Mouse (Mus musculus): Measurements from ENCODE around the gene Ostm1. TPM values are rescaled to one million over a fixed set of nuclear protein-coding genes. Genes with fewer than 3 reads are reported as not detected.
A peak's percentile ranks its signal among the peaks of the same experiment; 100 is the strongest.

The Ostm1 gene
- total and polyA plus RNA-seq, 2 experiments, result 7.0 to 13.3 TPM

DNA sequence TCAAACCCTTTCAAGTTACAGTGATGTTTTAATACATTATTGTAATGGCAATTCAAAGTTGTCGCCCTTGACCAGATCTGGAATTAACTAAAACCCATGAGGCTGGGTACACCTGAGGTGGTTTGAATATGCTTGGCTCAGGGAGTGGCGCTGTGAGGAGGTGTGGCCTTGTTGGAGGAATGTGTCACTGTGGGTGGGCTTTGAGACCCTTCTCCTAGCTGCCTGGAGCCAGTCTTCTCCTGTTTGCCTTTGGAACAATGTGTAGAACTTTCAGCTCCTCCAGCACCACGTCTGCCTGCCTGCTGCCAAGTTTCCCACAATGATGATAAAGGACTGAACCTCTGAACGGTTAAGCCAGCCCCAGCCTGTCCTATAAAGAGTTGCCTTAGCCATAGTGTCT lies 62.7 kb downstream of the Ostm1 start:
- Histone ChIP-seq H3K4me1 (ENCODE audit: control insufficient read depth, insufficient read depth, low read length) (no peaks in the 10 kb centered on the region), H3K4me3 (ENCODE audit: insufficient read depth, low read depth, low read length) (no peak overlapping the region), H3K27ac (replicated peaks; ENCODE audit: insufficient read depth, low read depth, low read length) (no peak overlapping the region), H3K36me3 (ENCODE audit: control insufficient read depth, insufficient read depth, low read length) (no peaks in the 10 kb centered on the region), H3K9ac (ENCODE audit: low read depth, low read length) (no peak overlapping the region), H3K79me2 (ENCODE audit: control insufficient read depth, insufficient read depth, low read length) (no peaks in the 10 kb centered on the region), H3K27me3 (ENCODE audit: control insufficient read depth, insufficient read depth, low read length) (no peaks in the 10 kb centered on the region)
- TF ChIP-seq POLR2A (IDR thresholded peaks at IDR 0.05; ENCODE audit: extremely low read depth, insufficient read depth, low read length) (no peak), CTCF (IDR thresholded peaks at IDR 0.05; ENCODE audit: low read depth, low read length) (no peak)
- WGBS, result 70% methylated on average over 4 of the region's 4 CpGs
- no peak for DNase-seq (ENCODE audit: extremely low read depth, low read depth, low spot score)

GRCm38 (mm10) chr10:42661916-42662315 lies 78.3 kb downstream of the Ostm1 start:
- H3K4me3 ChIP-seq (ENCODE audit: insufficient read depth, low read depth, low read length), result no peak overlapping the region

GRCm38 (mm10) chr10:42669970-42670369 lies 86.3 kb downstream of the Ostm1 start:
- Histone ChIP-seq H3K4me1 (ENCODE audit: control insufficient read depth, insufficient read depth, low read length) (no peaks in the 10 kb centered on the region), H3K27me3 (ENCODE audit: control insufficient read depth, insufficient read depth, low read length) (no peaks in the 10 kb centered on the region), H3K27ac (replicated peaks; ENCODE audit: insufficient read depth, low read depth, low read length) (no peak overlapping the region), H3K79me2 (ENCODE audit: control insufficient read depth, insufficient read depth, low read length) (no peaks in the 10 kb centered on the region), H3K36me3 (ENCODE audit: control insufficient read depth, insufficient read depth, low read length) (no peaks in the 10 kb centered on the region), H3K9ac (ENCODE audit: low read depth, low read length) (no peak overlapping the region), H3K4me3 (ENCODE audit: insufficient read depth, low read depth, low read length) (no peak overlapping the region)
- no peak for DNase-seq (ENCODE audit: extremely low read depth, low read depth, low spot score)
- no peak for TF ChIP-seq CTCF (IDR thresholded peaks at IDR 0.05; ENCODE audit: low read depth, low read length)
- no peak for TF ChIP-seq POLR2A (IDR thresholded peaks at IDR 0.05; ENCODE audit: extremely low read depth, insufficient read depth, low read length)
- WGBS, result 88% methylated on average over 4 of the region's 4 CpGs

More at GRCm38 (mm10) chr10:42661916-42662315, 78.3 kb downstream of the Ostm1 start:
- H3K27me3 ChIP-seq (ENCODE audit: control insufficient read depth, insufficient read depth, low read length), result no peaks in the 10 kb centered on the region
- H3K27ac ChIP-seq (replicated peaks; ENCODE audit: insufficient read depth, low read depth, low read length), result no peak overlapping the region
- no peaks in the 10 kb centered on the region for H3K79me2 ChIP-seq (ENCODE audit: control insufficient read depth, insufficient read depth, low read length)
- WGBS, result 84% methylated on average over 2 of the region's 2 CpGs
- no peak overlapping the region for H3K9ac ChIP-seq (ENCODE audit: low read depth, low read length)
- DNase-seq (ENCODE audit: extremely low read depth, low read depth, low spot score), result no peak
- H3K36me3 ChIP-seq (ENCODE audit: control insufficient read depth, insufficient read depth, low read length), result no peaks in the 10 kb centered on the region
- TF ChIP-seq POLR2A (IDR thresholded peaks at IDR 0.05; ENCODE audit: extremely low read depth, insufficient read depth, low read length), result no peak
- no peaks in the 10 kb centered on the region for H3K4me1 ChIP-seq (ENCODE audit: control insufficient read depth, insufficient read depth, low read length)

- Histone ChIP-seq H3K36me3 (ENCODE audit: control insufficient read depth, insufficient read depth, low read length) (no peaks in the 10 kb centered on the region), H3K9ac (ENCODE audit: low read depth, low read length) (no peak overlapping the region), H3K4me1 (ENCODE audit: control insufficient read depth, insufficient read depth, low read length) (no peaks in the 10 kb centered on the region), H3K4me3 (ENCODE audit: insufficient read depth, low read depth, low read length) (no peak overlapping the region), H3K27ac (replicated peaks; ENCODE audit: insufficient read depth, low read depth, low read length) (no peak overlapping the region), H3K79me2 (ENCODE audit: control insufficient read depth, insufficient read depth, low read length) (no peaks in the 10 kb centered on the region), H3K27me3 (ENCODE audit: control insufficient read depth, insufficient read depth, low read length) (no peaks in the 10 kb centered on the region)
- no peak for TF ChIP-seq POLR2A (IDR thresholded peaks at IDR 0.05; ENCODE audit: extremely low read depth, insufficient read depth, low read length)
- TF ChIP-seq CTCF (IDR thresholded peaks at IDR 0.05; ENCODE audit: low read depth, low read length), result no peak
- DNase-seq (ENCODE audit: extremely low read depth, low read depth, low spot score), result no peak
- WGBS, result 77% methylated on average over 3 of the region's 3 CpGs
Measured at GRCm38 (mm10) chr10:42672798-42673197, 89.2 kb downstream of the Ostm1 start.

DNA sequence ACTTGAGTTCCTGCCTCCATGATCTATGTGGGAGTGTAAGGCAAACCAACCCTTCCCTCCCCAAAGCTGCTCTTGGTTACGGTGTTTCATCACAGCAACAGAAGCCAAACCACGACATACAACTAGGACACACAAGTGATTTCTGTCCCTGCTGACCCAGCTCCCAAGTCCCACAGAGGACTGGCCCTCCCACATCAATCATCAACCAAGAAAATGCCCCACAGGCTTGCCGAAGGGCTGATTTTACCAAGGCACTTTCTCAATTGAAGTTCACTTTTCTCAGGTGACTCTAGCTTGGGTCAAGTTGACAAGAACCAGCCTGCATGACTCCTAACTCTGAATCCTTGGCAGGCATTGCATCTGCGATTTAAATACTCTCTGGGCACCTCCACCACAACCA lies 91.9 kb downstream of the Ostm1 start:
- no peak for DNase-seq (ENCODE audit: extremely low read depth, low read depth, low spot score)
- WGBS, result 75% methylated on average over 4 of the region's 4 CpGs
- H3K79me2 ChIP-seq (ENCODE audit: control insufficient read depth, insufficient read depth, low read length), result peaks cover 2% of the 10 kb centered on the region; the same call in 1 of the 2 replicates
- H3K4me1 ChIP-seq (ENCODE audit: control insufficient read depth, insufficient read depth, low read length), result peaks cover 7% of the 10 kb centered on the region; the same call in 1 of the 2 replicates
- H3K4me3 ChIP-seq (ENCODE audit: insufficient read depth, low read depth, low read length), result no peak overlapping the region
- H3K27me3 ChIP-seq (ENCODE audit: control insufficient read depth, insufficient read depth, low read length), result no peaks in the 10 kb centered on the region
- no peak overlapping the region for H3K9ac ChIP-seq (ENCODE audit: low read depth, low read length)
- H3K27ac ChIP-seq (replicated peaks; ENCODE audit: insufficient read depth, low read depth, low read length), result no peak overlapping the region
- H3K36me3 ChIP-seq (ENCODE audit: control insufficient read depth, insufficient read depth, low read length), result no peaks in the 10 kb centered on the region
- TF ChIP-seq POLR2A (IDR thresholded peaks at IDR 0.05; ENCODE audit: extremely low read depth, insufficient read depth, low read length), result no peak
- TF ChIP-seq CTCF (IDR thresholded peaks at IDR 0.05; ENCODE audit: low read depth, low read length), result no peak

DNA sequence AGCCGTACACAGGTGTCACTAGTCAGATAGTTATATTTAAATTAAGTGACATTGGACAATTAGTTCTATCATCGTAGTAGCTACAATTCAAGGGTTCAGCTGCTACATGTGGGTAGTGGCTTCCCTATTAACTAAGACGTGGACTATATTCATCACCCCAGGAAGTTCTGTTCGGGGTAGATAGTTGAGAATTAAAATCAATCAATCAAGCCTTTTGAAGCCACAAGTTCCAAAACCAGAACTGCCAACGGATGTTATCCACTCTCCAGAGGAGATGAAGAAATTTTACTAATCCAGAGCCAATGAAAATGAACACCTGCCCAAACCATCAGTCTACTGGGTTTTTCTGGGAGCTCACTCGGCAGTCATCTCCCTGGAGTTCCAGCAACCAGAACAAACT lies 94.7 kb downstream of the Ostm1 start:
- Histone ChIP-seq H3K27ac (replicated peaks; ENCODE audit: insufficient read depth, low read depth, low read length) (no peak overlapping the region), H3K79me2 (ENCODE audit: control insufficient read depth, insufficient read depth, low read length) (peaks cover 5% of the 10 kb centered on the region; the same call in 1 of the 2 replicates), H3K9ac (ENCODE audit: low read depth, low read length) (peak overlapping the region; percentile 31; the same call in 1 of the 2 replicates), H3K36me3 (ENCODE audit: control insufficient read depth, insufficient read depth, low read length) (peaks cover 2% of the 10 kb centered on the region; the same call in 1 of the 2 replicates), H3K4me3 (ENCODE audit: insufficient read depth, low read depth, low read length) (peak overlapping the region; percentile 88), H3K27me3 (ENCODE audit: control insufficient read depth, insufficient read depth, low read length) (no peaks in the 10 kb centered on the region), H3K4me1 (ENCODE audit: control insufficient read depth, insufficient read depth, low read length) (peaks cover 7% of the 10 kb centered on the region; the same call in 1 of the 2 replicates)
- DNase-seq (ENCODE audit: extremely low read depth, low read depth, low spot score), result no peak
- WGBS, result 50% methylated on average over 6 of the region's 6 CpGs
- no peak for TF ChIP-seq POLR2A (IDR thresholded peaks at IDR 0.05; ENCODE audit: extremely low read depth, insufficient read depth, low read length)
- no peak for TF ChIP-seq CTCF (IDR thresholded peaks at IDR 0.05; ENCODE audit: low read depth, low read length)

Measured in liver, adult 2 months (tissue).